Mouse (Mus musculus) retina, postnatal 7 days (tissue): ENCODE data around the gene Aoc2.
"Not testable (repeated sequence)": the region's sequence is repeated elsewhere in the genome, so short reads cannot be mapped to it uniquely, and the experiment has no call there.

Experiments
- DNase-seq: peaks from one replicate; pipeline ENCODE4 v3.0.0-alpha.2; 2012; ENCODE audit warnings: low read depth, low spot score

Gene Aoc2

GRCm38 (mm10) chr11:101355916-101356315 lies 31.1 kb downstream of the Aoc2 start:
- no peak for DNase-seq

- no peak for DNase-seq
Observed at GRCm38 (mm10) chr11:101357505-101358182, 32.8 kb downstream of the Aoc2 start.

- no peak for DNase-seq
Observed at GRCm38 (mm10) chr11:101359776-101360175, 34.9 kb downstream of the Aoc2 start.

- DNase-seq, result no peak
Observed at GRCm38 (mm10) chr11:101360651-101361113, 35.8 kb downstream of the Aoc2 start.

GRCm38 (mm10) chr11:101364531-101364931 lies 39.7 kb downstream of the Aoc2 start:
- DNase-seq, result no peak

GRCm38 (mm10) chr11:101367326-101367935 lies 42.6 kb downstream of the Aoc2 start, which contains the start of gene G6pc:
Gene G6pc, plus strand, starts transcription at chr11:101367561.
- no peak for DNase-seq

- DNase-seq, result no peak
Observed at GRCm38 (mm10) chr11:101370141-101370540, 45.3 kb downstream of the Aoc2 start.

GRCm38 (mm10) chr11:101374421-101374938 lies 49.6 kb downstream of the Aoc2 start:
- no peak for DNase-seq

- not testable (repeated sequence) for DNase-seq
Observed at GRCm38 (mm10) chr11:101378196-101378595, 53.3 kb downstream of the Aoc2 start.

GRCm38 (mm10) chr11:101378926-101379325 lies 54.1 kb downstream of the Aoc2 start:
- no peak for DNase-seq
